Mouse (Mus musculus): ENCODE results near the gene Chpf2.
"Not testable (repeated sequence)": the region's sequence is repeated elsewhere in the genome, so short reads cannot be mapped to it uniquely, and the experiment has no call there.

Gene Chpf2

GRCm38 (mm10) chr5:24586547-24587199, at the start of gene Chpf2:
Chpf2 (plus strand) TSS chr5:24586741.
- DNase-seq, result peak; percentile 83

DNA sequence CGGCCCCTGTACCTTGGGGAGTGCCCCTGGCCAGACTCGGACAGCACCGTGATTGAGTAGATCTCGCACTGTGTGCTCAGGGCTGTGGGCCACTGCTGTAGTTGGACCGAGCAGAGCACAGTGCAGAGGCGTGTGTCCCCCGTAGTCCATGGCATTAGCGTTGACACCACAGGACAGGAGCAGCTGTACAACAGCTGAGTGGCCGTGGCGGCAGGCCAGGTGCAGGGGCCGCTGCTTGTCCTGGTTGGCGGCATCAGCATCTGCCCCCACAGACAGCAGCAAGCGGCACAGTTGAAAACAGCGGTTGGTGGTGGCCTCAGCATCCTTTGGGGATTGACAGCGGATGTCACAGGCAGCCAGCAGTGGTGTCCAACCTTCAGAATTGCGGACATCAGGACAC, 48.9 kb upstream of the Chpf2 start:
- DNase-seq, result no peak

DNA sequence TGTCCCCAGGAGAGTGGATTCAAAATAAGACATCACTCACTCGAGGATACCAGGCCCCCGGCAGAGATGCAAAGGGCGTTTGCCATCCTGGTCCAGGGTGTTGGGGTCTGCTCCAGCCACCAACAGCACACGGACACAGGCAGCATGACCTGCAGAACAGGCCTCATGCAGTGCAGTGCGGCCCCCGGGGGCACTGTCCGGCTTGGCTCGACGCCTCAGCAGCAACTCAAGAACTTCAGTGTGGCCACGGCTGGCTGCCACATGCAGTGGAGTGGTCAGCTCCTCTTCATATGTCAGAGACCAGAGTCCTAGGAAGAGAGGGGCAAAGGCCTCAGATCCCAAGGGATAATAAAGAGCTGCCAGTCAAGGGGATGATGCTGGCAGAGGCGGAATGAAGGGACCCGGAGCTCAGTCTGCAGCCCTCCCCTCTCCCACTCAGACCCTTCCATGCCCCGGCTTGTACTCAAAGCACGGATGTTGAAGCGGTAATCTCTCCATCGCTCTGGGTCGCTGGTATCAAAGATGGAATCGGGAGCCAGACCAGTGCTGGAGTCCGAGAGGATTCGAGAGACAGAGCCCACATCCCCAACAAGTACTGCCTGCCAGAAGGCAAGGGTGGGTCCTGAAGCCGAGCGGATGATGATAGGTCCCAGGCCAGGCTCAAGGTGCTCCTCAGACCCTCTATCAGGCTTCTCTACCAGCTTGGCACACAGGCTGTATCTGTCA, 46.8 kb upstream of the Chpf2 start:
- no peak for DNase-seq

GRCm38 (mm10) chr5:24540387-24541143, 46.0 kb upstream of the Chpf2 start, which contains the start of gene Asb10:
Asb10 (minus strand) TSS chr5:24540978.
- DNase-seq, result no peak

DNA sequence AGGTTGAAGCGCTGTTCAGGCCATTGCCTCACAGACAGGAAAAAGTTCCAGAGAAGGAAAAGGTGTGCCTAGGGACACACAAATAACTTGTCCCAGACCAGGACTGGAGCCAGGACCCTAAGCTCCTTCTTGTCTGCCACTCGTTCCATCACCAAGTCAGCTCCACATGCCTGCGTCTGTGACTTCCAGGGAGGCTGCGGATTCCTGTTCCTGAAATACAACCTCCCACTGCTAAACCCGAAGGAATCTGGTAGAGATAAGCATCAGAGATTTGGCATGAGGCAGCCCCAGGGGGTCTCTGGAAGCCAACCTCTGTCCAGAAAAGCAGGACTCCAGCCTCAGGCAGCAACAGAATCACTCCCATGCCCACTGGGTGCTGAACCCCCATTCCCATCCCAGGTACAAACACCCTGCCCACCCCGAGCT, 45.4 kb upstream of the Chpf2 start:
- DNase-seq, result no peak

DNA sequence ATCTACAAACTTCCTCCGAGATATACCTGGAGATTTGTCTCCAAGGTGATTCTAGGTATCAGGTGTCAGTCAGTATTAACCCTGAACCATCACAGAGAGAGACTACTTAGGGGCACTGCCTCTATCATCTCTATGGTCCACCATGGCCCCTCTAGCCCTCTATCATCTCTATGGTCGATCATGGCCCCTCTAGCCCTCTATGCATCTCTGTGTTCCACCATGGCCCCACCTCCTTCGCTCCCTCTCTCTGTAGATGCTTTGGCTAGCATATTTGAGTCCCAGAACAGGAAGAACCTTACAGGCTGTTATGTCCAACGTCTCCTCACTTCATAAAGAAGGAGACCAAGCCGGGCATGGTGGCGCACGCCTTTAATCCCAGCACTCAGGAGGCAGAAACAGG, 43.9 kb upstream of the Chpf2 start:
- DNase-seq, result no peak

DNA sequence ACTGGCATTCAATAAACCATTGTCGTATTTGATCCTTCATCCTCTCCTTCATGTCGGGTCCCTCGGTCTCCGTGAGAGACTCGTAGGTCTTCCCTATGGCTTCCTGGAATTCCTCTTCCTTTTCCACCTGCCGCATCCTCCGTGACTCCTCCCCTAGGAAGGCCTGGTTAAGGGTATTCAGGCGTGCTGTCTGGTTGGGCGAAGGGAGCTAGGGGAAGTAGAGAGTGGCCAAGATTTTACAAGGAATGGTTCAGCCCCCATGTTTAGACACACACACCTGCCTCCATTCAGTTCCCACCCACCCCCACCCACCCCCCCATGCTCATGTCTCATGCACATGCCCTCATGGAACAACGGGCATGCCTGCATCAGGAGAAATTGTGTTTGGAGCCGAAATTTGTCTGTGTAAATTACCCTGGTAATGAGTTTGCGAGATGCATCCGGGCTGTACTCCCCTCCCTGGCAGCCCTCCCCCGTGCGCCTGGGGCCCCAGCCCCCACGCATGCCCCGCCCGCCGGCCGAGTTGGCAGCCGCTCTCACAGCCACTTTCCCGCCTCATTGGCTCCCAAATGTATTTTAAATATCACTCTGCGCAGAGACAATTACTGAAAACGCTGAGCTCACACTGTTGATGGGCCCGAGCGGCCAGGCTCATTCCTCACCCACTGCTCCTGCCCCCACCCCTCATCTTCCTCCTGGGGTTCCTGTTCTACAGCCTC, 35.8 kb upstream of the Chpf2 start:
- peak; percentile 73 for DNase-seq

DNA sequence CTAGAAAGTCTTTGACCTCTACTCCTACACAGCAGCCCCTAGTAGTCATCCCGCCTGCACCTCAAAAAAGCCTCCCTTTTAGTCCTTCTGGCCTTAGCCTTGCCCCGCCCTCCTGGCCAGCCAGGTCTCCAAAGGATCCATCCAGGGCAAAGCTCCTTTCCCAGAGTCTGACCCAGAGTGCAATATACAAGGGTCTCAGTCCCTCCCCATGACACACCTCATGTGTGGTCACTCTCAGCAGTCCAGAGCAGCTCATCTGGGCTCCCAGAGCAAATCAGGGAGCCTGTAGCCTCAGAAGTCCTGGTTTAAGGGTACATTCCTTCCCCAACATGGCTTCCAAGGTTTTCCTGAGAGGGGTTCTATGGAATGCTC, 35.2 kb upstream of the Chpf2 start:
- DNase-seq, result no peak

DNA sequence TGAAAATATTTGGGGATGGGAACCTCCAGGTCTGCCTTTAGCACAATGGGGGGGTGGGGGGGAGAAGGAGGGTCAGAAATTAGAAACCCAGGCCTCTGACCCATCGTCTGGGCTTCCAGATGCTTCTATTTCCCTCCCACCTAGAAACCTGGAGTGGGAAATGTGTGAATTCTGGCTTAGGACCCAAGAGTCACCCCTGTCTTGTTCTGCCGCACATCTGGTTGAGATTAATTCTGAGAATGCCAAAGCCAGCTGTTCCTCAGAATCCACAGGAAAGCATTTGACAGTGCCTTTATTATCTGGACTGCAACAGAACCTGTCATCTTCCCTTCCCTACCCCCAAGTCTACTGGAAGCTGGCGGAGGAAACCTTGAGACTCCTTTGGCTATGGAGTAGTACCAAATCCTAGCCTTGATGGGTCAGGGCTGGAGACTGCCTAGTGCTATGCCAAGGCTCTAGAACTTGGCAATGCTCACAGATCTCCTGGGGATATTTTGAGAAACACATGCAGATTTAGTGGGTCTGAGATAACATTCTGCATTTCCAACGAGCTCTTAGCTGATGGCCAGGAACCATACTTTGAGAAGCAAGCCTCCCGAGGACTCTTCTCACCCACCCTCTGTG, 32.8 kb upstream of the Chpf2 start:
- no peak for DNase-seq

DNA sequence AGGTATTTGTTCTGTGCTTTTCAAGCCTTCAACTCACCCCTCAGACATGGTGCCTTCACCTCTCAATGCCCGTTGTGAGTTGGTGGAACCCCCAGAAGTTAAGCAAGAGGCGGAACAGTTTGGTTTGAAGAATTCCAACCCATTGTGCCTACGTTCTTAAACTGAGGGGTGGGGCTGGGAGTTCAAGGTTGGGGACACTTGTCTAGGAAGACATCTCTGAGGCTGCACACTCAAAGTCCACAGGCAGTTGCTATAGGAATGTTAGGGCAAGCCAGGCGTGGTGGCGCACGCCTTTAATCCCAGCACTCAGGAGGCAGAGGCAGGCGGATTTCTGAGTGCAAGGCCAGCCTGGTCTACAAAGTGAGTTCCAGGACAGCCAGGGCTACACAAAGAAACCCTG, 31.2 kb upstream of the Chpf2 start:
- not testable (repeated sequence) for DNase-seq

- DNase-seq, result no peak
Observed at GRCm38 (mm10) chr5:24556709-24557108, 29.8 kb upstream of the Chpf2 start, which contains the start of gene 4931409K22Rik. 4931409K22Rik (minus strand) TSS chr5:24556809.

DNA sequence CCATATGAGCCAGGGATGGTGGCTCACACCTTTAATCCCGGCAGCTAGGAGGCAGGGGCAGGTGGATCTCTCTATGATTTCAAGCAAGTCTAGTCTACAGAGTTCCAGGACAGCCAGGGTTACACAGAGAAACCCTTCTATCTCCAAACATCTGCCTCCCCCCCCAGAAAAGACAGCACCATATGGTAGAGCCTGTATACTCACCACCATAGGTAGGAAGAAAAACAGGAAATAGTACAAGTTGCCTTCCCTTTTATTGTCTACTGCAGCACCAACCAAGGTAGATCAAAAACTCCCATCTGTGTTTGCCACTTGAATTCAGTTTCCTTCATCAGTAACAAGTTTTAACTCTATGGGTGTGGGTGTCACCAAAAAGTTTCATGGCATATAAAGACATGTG, 10.6 kb upstream of the Chpf2 start:
- no peak for DNase-seq

DNA sequence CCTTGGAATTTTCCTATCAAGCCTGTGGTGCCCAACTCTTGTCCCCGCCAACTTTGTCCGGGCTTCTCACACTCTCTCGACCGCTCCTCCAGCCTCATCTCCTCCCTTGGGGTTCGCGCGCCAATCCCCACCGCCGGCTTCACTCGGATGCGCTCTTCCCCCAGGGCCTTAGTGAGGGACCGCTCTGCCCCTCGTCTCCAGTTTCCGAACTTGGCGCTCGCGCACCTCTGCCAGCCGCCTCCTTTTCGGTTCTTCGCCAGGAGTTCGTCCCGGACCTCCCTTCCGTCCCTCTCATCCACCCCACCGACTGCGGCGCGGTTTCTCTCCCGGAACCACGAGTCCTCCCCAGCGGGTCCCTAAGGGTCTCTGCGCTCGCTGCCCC, 9.7 kb upstream of the Chpf2 start:
- DNase-seq, result no peak

DNA sequence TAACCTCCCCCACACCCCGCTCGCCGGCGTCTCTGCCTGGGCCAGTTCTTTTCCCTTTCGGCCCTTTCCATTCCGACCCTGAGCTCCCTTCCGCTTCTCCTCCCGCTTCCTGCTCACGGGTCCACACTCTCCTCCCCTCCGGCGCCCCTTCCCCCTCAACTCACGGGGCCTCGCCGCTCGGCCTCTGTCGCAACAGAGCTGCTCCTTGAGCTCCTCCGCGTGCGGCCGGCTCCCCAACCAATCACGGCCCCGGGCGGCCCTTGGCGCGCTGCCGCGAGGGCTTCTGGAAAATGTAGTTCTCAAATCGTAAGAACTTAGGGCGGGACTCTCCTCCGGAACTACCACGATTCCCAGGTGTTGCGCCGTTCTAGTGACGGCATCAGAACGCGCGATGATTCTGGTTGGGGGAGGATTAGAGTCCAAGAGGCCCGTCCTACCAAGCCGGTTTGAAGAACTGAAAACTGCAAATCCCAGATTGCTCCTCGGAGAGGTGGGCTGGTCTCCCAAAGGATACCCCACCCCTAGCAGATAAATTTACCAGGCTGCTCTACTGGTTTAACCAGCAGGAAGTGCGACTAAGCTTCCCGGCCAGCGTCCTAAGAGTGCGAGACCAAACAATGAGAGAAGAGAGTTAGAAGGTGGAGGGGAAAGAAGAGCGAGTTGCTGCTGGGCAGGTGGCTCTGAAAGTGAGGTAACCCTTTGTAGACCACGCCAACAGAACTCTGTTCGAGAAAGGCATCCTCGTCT, 9.2 kb upstream of the Chpf2 start, which contains the start of gene Abcf2:
TSS of gene Abcf2 (minus strand) at position 285 of the 747 bp plus-strand sequence.
- DNase-seq, result peak; percentile 100

DNA sequence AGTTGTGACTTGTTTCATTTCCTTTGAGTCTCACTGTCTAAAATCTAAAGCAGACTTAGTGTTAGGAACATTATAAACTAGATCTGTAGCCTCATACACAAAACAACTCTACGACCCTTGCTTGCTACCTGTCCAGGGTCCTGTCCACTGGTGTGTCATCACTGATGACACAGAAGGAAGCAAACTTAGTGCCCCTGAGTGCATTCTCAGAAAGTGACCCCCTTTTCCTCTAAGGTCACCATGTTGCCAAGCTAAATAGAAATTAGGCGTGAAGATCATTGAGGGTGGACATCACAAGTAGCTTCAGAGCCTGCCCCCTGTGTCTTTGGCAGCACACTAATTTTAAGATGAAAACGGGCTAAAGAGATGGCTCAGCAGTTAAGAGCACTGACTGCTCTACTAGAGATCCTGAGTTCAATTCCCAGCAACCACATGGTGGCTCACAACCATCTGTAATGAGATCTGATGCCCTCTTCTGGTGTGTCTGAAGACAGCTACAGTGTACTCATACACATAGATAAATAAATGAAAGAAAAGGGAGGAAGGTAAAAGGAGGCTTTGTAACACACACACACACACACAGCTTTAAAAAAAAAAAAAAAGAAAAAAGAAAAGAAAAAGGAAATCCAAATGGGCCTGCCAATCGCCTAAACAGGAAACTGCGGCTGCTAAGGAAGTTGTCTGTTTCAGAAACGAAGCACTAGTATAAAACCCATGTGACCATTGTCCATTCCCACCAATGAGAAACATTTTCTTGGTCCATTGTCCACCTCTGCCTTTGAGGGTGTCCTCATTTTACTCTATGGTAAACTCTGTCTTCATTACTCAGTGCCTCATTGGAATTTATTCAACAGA, 8.2 kb upstream of the Chpf2 start:
- DNase-seq, result no peak

DNA sequence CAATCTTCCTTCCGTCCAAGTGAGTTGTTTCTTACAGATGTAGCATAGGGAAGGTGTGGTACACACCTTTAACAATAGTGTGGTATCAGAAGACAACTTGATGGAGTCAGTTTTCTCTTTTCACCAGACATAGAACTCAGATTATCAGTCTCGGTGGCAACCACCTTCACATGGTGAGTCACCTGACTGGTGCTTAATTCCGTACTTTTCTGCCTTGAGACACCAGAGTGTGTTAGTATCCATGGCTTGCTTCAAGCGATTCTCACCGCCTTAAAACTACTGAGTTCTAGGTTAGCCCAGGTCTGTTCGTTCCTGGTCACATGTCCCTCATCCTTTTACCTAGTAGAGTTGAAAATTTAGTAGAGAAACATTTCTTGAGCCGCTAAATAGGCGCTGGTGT, 435 bp upstream of the Chpf2 start:
- DNase-seq, result no peak

DNA sequence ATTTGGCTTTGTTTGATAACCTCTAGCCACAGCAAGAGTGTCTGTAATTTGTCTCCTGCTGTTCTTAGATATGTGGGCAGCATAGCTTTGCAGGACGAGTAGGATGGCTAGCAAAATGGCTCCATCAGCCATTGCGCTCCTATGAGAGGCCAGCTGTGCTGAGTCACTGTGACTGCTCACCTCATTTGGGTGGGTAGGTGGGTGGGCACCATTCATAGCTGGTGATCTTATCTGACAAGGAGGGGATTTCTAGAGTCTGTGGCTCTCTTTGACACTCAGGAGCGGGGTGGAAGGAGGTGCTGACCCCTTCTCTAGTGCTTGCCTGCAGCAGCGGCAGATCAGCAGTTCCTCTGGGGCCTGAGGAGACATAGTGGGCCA, 648 bp downstream of the Chpf2 start:
- DNase-seq, result peak; percentile 59

- DNase-seq, result no peak
Observed at GRCm38 (mm10) chr5:24589511-24590500, 3.3 kb downstream of the Chpf2 start.

- DNase-seq, result no peak
Observed at GRCm38 (mm10) chr5:24591268-24591721, 4.8 kb downstream of the Chpf2 start.

Data from right cerebral cortex, postnatal 25 days (tissue).